Mouse (Mus musculus): ENCODE data around the gene Psma5. TPM values are rescaled to one million over a fixed set of nuclear protein-coding genes. Genes with fewer than 3 reads are reported as not detected.

Psma5 gene
- total RNA-seq, 2 experiments from 2014 or later: 51.8 to 55.7 TPM

GRCm38 (mm10) chr3:108314038-108314675, 57.4 kb downstream of the Psma5 start:
- H3K27ac ChIP-seq: peak overlapping the region; percentile 85
- intact Hi-C loops (cut with DNase I): loop anchor here (2.0 kb wide), 1 partner anchor 29 kb away; the partner anchor contains the start of gene Sort1
- H3K4me3 ChIP-seq: peak overlapping the region; percentile 30
- TF ChIP-seq CTCF (IDR thresholded peaks at IDR 0.05): peak; percentile 23; the same call in 1 of the 2 replicates
- DNase-seq: peak; percentile 83

GRCm38 (mm10) chr3:108318517-108318916, 61.8 kb downstream of the Psma5 start:
- Histone ChIP-seq H3K4me3 (no peak overlapping the region), H3K27ac (peak overlapping the region; percentile 12; the same call in 1 of the 2 replicates)
- intact Hi-C loops (cut with DNase I): no loop called here
- no peak for TF ChIP-seq CTCF (IDR thresholded peaks at IDR 0.05)
- no peak for DNase-seq

- intact Hi-C loops (cut with DNase I): no loop called here
- H3K4me3 ChIP-seq: no peak overlapping the region
- no peak; the same call in 1 of the 2 replicates for TF ChIP-seq CTCF (IDR thresholded peaks at IDR 0.05)
- peak overlapping the region; percentile 67 for H3K27ac ChIP-seq
- DNase-seq: no peak
Measured at GRCm38 (mm10) chr3:108321671-108322070, 64.9 kb downstream of the Psma5 start.

GRCm38 (mm10) chr3:108322136-108322535, 65.4 kb downstream of the Psma5 start:
- peak overlapping the region; percentile 67 for H3K27ac ChIP-seq
- no peak overlapping the region for H3K4me3 ChIP-seq
- DNase-seq: no peak
- TF ChIP-seq CTCF (IDR thresholded peaks at IDR 0.05): no peak
- intact Hi-C loops (cut with DNase I): no loop called here

GRCm38 (mm10) chr3:108322962-108323361, 66.2 kb downstream of the Psma5 start:
- TF ChIP-seq CTCF (IDR thresholded peaks at IDR 0.05): no peak
- intact Hi-C loops (cut with DNase I): no loop called here
- DNase-seq: peak; percentile 83
- Histone ChIP-seq H3K4me3 (no peak overlapping the region), H3K27ac (peak overlapping the region; percentile 67)

- TF ChIP-seq CTCF (IDR thresholded peaks at IDR 0.05): no peak
- DNase-seq: no peak
- no peak overlapping the region for H3K4me3 ChIP-seq
- intact Hi-C loops (cut with DNase I): loop anchor here (5.0 kb wide), 1 partner anchor 62 kb away; no protein-coding TSS in a partner anchor
- peak overlapping the region; percentile 21; the same call in 1 of the 2 replicates for H3K27ac ChIP-seq
Measured at GRCm38 (mm10) chr3:108324837-108325236, 68.1 kb downstream of the Psma5 start.

GRCm38 (mm10) chr3:108325521-108325920, 68.8 kb downstream of the Psma5 start:
- TF ChIP-seq CTCF (IDR thresholded peaks at IDR 0.05): no peak
- DNase-seq: peak; percentile 33
- no peak overlapping the region for H3K4me3 ChIP-seq
- peak overlapping the region; percentile 21 for H3K27ac ChIP-seq
- intact Hi-C loops (cut with DNase I): loop anchor here (5.0 kb wide), 1 partner anchor 62 kb away; no protein-coding TSS in a partner anchor

- no peak for TF ChIP-seq CTCF (IDR thresholded peaks at IDR 0.05)
- Histone ChIP-seq H3K4me3 (no peak overlapping the region), H3K27ac (no peak overlapping the region)
- intact Hi-C loops (cut with DNase I): loop anchor here (5.0 kb wide), 1 partner anchor 60 kb away; no protein-coding TSS in a partner anchor
- DNase-seq: no peak
Measured at GRCm38 (mm10) chr3:108327275-108327674, 70.5 kb downstream of the Psma5 start.

- intact Hi-C loops (cut with DNase I): loop anchor here (5.0 kb wide), 1 partner anchor 59 kb away; no protein-coding TSS in a partner anchor
- peak; percentile 54 for DNase-seq
- no peak for TF ChIP-seq CTCF (IDR thresholded peaks at IDR 0.05)
- peak overlapping the region; percentile 49 for H3K4me3 ChIP-seq
- H3K27ac ChIP-seq: peak overlapping the region; percentile 69
Measured at GRCm38 (mm10) chr3:108327916-108328315, 71.2 kb downstream of the Psma5 start.

- TF ChIP-seq CTCF (IDR thresholded peaks at IDR 0.05): no peak
- peak; percentile 64 for DNase-seq
- intact Hi-C loops (cut with DNase I): loop anchor here (5.0 kb wide), 1 partner anchor 59 kb away; no protein-coding TSS in a partner anchor
- peak overlapping the region; percentile 69 for H3K27ac ChIP-seq
- peak overlapping the region; percentile 49 for H3K4me3 ChIP-seq
Measured at GRCm38 (mm10) chr3:108328441-108328841, 71.7 kb downstream of the Psma5 start.

Other genes with a start within 250 kb of the Psma5 start
- gene Gstm1, start 239.0 kb upstream of the Psma5 start, total RNA-seq (2021): 100 to 1,000 TPM; 208 to 217 TPM
- gene Gstm4, start 212.0 kb upstream of the Psma5 start, total RNA-seq (2021): 10 to 100 TPM; 10.9 to 12.1 TPM
- gene Ampd2, start 170.3 kb upstream of the Psma5 start, total RNA-seq (2021): 1 to 10 TPM; 3.8 to 5.6 TPM
- gene Gnat2, start 164.1 kb upstream of the Psma5 start, total RNA-seq (2021): under 1 TPM; 0.26 to 0.36 TPM
- 10 to 100 TPM; 12.0 to 13.8 TPM for gene Gnai3, start 110.8 kb upstream of the Psma5 start, total RNA-seq (2021)
- not detected for gene Gpr61, start 102.0 kb upstream of the Psma5 start, total RNA-seq (2021)
- gene Amigo1, start 70.6 kb upstream of the Psma5 start, total RNA-seq (2021): 10 to 100 TPM; 21.6 to 28.3 TPM
- 1 to 10 TPM; 2.8 to 3.8 TPM for gene Cyb561d1, start 55.7 kb upstream of the Psma5 start, total RNA-seq (2021)
- gene Atxn7l2, start 46.0 kb upstream of the Psma5 start, total RNA-seq (2021): 1 to 10 TPM; 6.4 to 8.6 TPM
- 100 to 1,000 TPM; 321 to 322 TPM for gene Sypl2, start 30.3 kb upstream of the Psma5 start, total RNA-seq (2021)
- 10 to 100 TPM; 28.4 to 56.4 TPM for gene Sort1, start 27.2 kb downstream of the Psma5 start, total RNA-seq (2021)
- gene Mybphl, start 108.0 kb downstream of the Psma5 start, total RNA-seq (2021): not detected
- gene Psrc1, start 126.9 kb downstream of the Psma5 start, total RNA-seq (2021): not detected
- gene Celsr2, start 158.6 kb downstream of the Psma5 start, total RNA-seq (2021): 1 to 10 TPM; 6.4 to 8.8 TPM
- gene Sars, start 188.3 kb downstream of the Psma5 start, total RNA-seq (2021): 100 to 1,000 TPM; 116 to 135 TPM